Mouse (Mus musculus): ENCODE measurements around the gene Vmn1r67. TPM values are rescaled to one million over a fixed set of nuclear protein-coding genes. Genes with fewer than 3 reads are reported as not detected.

Gene Vmn1r67
- polyA plus RNA-seq (2015; fragmentation: Nextera tagmentation; extraction: Ambion mirVana), result not detected in 2 replicates

DNA sequence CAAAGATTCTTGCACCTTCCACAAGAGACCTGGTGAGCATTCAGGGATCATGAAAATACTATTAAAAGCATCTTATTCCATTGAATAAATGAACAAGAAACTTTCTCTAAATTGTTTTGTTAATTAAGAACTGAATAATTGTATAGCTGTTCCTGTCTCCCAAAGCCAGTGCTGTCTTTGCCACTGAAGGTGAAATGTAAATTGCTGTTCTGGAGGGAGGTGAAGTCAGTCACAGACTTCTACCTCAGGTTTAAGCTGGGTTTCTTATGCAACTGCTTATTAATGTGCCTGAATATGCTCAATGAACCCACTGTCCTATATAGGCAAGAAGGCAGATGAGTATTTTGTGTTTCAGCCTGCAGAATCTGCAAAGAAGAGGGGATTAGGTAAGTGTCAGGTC lies at the start of gene Vmn1r67:
Vmn1r67 (plus strand) TSS at position 301 of the 400 bp plus-strand sequence.
- H3K9ac ChIP-seq, result no peak within 1 kb of the TSS
- H3K27ac ChIP-seq, result no peak within 1 kb of the TSS
- no peak within 1 kb of the TSS for H3K4me3 ChIP-seq
- ATAC-seq, result no peak
- H3K4me1 ChIP-seq, result no peaks in the 10 kb centered on the region
- H3K4me2 ChIP-seq, result no peak within 1 kb of the TSS
- H3K9me3 ChIP-seq (replicated peaks), result peaks cover 8% of the 10 kb centered on the region
- H3K27me3 ChIP-seq, result no peaks in the 10 kb centered on the region
- no peaks in the 10 kb centered on the region for H3K36me3 ChIP-seq (ENCODE audit: poor library complexity, severe bottlenecking)

DNA sequence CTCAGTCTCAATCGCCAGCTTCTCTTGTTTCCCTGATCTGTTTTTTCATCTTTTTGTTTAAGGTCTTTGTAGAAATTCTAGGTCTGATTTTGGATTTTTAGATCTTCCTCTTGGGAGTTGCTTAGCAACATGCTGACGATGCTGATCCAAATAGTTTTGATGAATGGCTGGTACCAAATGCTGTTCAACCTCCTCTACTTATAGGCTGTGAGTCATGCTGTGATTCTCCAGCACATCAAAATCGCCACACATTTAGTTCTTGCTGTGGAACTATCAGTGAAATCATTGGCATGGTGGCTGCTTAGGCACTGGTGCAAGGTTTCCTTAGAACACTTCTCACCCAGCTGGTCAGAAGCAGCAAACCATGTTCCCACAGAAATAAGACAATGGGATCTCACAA lies 15.0 kb downstream of the Vmn1r67 start:
- Histone ChIP-seq H3K4me2 (no peak overlapping the region), H3K36me3 (ENCODE audit: poor library complexity, severe bottlenecking) (no peaks in the 10 kb centered on the region), H3K4me3 (no peak overlapping the region), H3K4me1 (no peaks in the 10 kb centered on the region), H3K27me3 (no peaks in the 10 kb centered on the region), H3K27ac (no peak overlapping the region), H3K9ac (no peak overlapping the region), H3K9me3 (replicated peaks) (peaks cover 5% of the 10 kb centered on the region; the same call in 1 of the 2 replicates)
- no peak for ATAC-seq
- WGBS, result 68% methylated on average over 3 of the region's 3 CpGs

DNA sequence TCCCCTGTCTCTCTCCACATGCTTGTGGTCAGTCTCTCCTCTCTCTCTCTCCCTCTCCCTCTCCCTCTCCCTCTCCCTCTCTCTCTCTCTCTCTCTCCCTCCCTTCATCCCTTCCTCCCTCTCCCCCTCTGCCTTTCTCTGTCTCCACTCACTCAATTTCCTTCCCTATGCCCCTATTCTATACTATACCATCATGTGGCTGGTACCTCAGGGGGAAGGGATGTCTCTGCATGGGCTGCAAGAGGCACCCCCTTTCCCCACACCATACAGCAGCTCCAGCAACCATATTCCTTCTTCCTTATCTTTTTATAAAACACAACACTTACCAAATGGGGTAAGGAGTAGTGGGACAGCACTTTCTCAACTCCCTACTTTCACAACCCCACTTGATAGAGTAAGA lies 36.7 kb downstream of the Vmn1r67 start:
- Histone ChIP-seq H3K27me3 (no peaks in the 10 kb centered on the region), H3K4me1 (no peaks in the 10 kb centered on the region), H3K36me3 (ENCODE audit: poor library complexity, severe bottlenecking) (no peaks in the 10 kb centered on the region), H3K27ac (no peak overlapping the region), H3K9me3 (replicated peaks) (0 out of 2 replicates have a peak, but pooled peaks cover 9% of the 10 kb centered on the region), H3K4me3 (no peak overlapping the region), H3K9ac (no peak overlapping the region), H3K4me2 (no peak overlapping the region)
- no peak for ATAC-seq

DNA sequence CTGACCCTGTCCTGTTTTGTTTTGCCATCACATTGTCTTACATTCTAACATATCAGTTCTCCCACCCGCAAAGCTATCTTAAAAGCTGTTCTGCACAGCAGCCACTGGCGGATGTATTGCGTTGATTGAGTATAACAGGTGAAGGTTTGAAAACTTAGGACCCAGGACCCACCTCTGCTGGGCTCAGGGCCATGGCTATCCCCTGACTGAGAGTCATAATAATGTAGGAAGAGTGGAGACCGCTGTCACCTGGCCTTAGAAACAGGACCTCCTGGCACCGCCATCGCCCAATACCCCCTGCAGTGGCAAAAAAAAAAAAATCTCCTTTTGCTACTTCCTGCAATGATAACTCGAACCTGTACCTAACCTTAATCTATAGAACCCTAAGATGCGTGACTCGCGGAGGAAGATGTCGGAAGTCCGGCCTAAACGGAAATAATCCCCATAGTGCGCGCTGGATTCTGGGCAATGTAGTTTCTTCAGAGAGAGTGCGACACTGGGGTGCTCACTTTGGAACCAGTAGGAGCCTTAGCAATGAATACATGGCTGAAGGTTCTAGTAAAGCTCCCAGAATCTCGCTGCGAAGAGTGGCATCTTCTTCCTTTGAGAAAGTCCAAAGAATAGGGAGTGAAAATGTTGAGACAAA lies 37.6 kb downstream of the Vmn1r67 start:
- no peaks in the 10 kb centered on the region for H3K27me3 ChIP-seq
- H3K27ac ChIP-seq, result no peak overlapping the region
- WGBS, result 63% methylated on average over 18 of the region's 18 CpGs
- H3K9ac ChIP-seq, result no peak overlapping the region
- ATAC-seq, result peak; percentile 67; the same call in 1 of the 2 replicates
- H3K4me2 ChIP-seq, result peak overlapping the region; percentile 45
- H3K36me3 ChIP-seq (ENCODE audit: poor library complexity, severe bottlenecking), result no peaks in the 10 kb centered on the region
- no peaks in the 10 kb centered on the region for H3K4me1 ChIP-seq
- peak overlapping the region; percentile 29 for H3K4me3 ChIP-seq
- H3K9me3 ChIP-seq (replicated peaks), result 0 out of 2 replicates have a peak, but pooled peaks cover 9% of the 10 kb centered on the region

DNA sequence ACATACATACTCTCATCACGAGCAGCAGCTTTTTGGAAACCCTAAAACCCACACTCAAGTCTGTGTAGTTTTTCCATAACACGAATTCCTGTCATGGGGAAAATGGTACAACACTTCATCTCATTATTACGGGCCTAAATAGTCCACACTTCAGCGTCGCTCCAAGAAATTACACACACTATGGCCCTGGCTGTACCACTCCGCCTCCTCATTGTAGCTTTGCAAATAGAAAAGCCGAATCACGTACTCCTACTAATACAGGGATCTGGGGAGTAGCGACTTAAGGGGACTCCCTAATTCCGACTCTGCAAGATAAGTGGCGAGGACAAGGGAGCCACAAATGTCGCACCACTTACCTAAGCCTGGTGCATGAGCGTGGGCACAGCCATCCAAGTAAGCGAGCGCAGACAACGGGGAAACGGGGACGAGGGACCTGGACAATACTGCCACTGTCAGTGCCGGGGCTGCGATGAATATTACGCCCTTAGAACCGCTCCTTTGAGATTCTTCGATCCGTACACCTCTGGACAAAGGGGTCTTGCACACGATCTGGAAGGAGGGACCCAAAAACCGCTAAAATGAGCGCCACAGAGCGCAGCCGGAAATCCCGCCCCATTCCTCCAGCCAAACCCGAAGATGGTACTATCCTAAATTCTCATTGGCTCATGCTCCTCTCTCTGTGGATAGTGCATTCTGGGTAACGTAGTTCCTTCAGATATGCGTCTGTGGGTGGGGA lies 51.8 kb downstream of the Vmn1r67 start, which contains the start of gene Zik1:
Zik1 (minus strand) TSS at position 609 of the 736 bp plus-strand sequence.
- WGBS, result 1% methylated on average over 33 of the region's 33 CpGs
- no peaks in the 10 kb centered on the region for H3K9me3 ChIP-seq (replicated peaks)
- H3K4me2 ChIP-seq, result peak within 1 kb of the TSS; percentile 83
- H3K36me3 ChIP-seq (ENCODE audit: poor library complexity, severe bottlenecking), result peaks cover 34% of the 10 kb centered on the region
- H3K27ac ChIP-seq, result peak within 1 kb of the TSS; percentile 63
- H3K9ac ChIP-seq, result peak within 1 kb of the TSS; percentile 83
- H3K4me3 ChIP-seq, result peak within 1 kb of the TSS; percentile 71
- ATAC-seq, result peak; percentile 99
- peaks cover 19% of the 10 kb centered on the region for H3K4me1 ChIP-seq
- no peaks in the 10 kb centered on the region for H3K27me3 ChIP-seq

DNA sequence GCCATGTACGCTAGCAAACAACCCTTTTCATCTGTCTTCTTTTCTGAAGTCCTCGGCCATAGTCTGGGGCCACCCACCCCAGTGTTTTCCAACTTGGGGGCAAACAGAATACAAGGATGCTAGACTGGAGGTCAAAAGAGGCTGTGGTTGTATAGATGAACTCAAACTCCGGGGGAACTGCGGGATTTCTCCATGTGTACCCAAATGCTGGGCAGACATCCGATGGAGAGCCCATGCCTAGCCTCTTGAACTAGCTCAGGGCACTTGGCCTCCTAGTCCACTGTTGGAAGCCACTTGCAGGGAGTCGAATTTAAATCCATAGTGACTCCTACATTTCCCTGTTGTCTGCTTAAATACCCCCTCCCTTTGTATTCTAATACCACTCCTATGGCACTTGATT lies 52.4 kb downstream of the Vmn1r67 start:
- Histone ChIP-seq H3K4me1 (peaks cover 19% of the 10 kb centered on the region), H3K4me2 (peak overlapping the region; percentile 83), H3K9me3 (replicated peaks) (no peaks in the 10 kb centered on the region), H3K27ac (no peak overlapping the region), H3K4me3 (peak overlapping the region; percentile 71), H3K27me3 (no peaks in the 10 kb centered on the region), H3K36me3 (ENCODE audit: poor library complexity, severe bottlenecking) (peaks cover 28% of the 10 kb centered on the region), H3K9ac (peak overlapping the region; percentile 31; the same call in 1 of the 2 replicates)
- no peak; the same call in 1 of the 2 replicates for ATAC-seq
- WGBS, result 31% methylated on average over 6 of the region's 6 CpGs

Other genes with a start within 250 kb of the Vmn1r67 start
- gene Vmn1r66, start 165.3 kb upstream of the Vmn1r67 start, polyA plus RNA-seq (2015; fragmentation: Nextera tagmentation; extraction: Ambion mirVana), result not detected in 2 replicates
- gene Zik1, start 52.1 kb downstream of the Vmn1r67 start, polyA plus RNA-seq (2015; fragmentation: Nextera tagmentation; extraction: Ambion mirVana), result 53.8 and 58.9 TPM in 2 replicates
- not detected in 2 replicates for gene Vmn1r68, start 115.2 kb downstream of the Vmn1r67 start, polyA plus RNA-seq (2015; fragmentation: Nextera tagmentation; extraction: Ambion mirVana)
- gene Vmn1r69, start 170.3 kb downstream of the Vmn1r67 start, polyA plus RNA-seq (2015; fragmentation: Nextera tagmentation; extraction: Ambion mirVana), result not detected in 2 replicates
- gene Vmn1r70, start 188.2 kb downstream of the Vmn1r67 start, polyA plus RNA-seq (2015; fragmentation: Nextera tagmentation; extraction: Ambion mirVana), result not detected in 2 replicates
- not detected in 2 replicates for gene Nlrp4b, start 244.5 kb downstream of the Vmn1r67 start, polyA plus RNA-seq (2015; fragmentation: Nextera tagmentation; extraction: Ambion mirVana)